Mouse (Mus musculus) retina, adult 2 months (tissue): Measurements from ENCODE around the gene Camkk2.

Experiments used
- DNase-seq: peaks from one replicate; pipeline ENCODE4 v3.0.0-alpha.2; 2012; ENCODE audit warnings: low read depth, low spot score

Camkk2 gene

DNA sequence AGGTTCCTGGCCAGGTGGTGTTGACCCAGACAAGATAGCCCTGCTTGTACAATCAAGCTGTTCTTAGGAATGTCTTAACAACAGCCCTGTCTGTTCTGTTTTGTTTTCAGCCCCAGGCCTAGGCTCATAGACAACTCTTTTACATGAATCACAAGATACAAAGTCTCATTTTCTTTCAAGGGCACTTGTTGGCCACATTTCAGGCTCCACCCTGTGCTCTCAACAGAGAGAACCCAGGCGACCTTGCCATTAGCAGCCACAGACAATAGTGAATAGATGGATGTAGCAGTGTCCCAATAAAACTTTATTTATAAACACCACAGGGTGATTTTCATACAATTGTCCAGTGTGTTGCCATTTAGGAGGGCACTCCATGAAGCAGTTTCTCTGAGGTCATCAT, 2.9 kb upstream of the Camkk2 start:
- no peak for DNase-seq

DNA sequence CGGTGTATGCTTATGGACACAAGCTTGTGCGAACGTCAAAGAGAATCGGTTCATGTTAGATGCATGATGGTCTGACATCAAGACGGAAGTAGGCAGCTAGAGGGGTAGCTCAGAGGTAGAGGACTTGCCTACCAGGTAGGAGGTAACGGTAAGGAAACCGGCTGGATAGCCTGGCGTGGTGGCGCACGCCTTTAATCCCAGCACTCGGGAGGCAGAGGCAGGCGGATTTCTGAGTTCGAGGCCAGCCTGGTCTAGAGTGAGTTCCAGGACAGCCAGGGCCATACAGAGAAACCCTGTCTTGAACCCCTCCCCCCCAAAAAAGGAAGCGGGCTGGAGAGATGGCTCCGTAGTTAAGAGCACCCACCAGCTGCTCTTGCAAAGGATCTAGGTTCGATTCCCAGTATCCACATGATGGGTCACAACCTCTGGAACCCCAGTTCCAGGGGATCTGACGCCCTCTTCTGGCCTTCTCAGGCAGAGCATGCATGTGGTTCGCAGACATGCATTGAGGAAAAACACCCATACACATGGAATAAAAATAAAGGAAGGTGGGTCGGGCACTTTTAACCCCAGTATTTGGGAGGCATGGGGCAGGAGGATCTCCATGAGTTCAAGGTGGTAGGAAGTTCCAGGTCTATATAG, 1.7 kb upstream of the Camkk2 start:
- DNase-seq, result no peak

DNA sequence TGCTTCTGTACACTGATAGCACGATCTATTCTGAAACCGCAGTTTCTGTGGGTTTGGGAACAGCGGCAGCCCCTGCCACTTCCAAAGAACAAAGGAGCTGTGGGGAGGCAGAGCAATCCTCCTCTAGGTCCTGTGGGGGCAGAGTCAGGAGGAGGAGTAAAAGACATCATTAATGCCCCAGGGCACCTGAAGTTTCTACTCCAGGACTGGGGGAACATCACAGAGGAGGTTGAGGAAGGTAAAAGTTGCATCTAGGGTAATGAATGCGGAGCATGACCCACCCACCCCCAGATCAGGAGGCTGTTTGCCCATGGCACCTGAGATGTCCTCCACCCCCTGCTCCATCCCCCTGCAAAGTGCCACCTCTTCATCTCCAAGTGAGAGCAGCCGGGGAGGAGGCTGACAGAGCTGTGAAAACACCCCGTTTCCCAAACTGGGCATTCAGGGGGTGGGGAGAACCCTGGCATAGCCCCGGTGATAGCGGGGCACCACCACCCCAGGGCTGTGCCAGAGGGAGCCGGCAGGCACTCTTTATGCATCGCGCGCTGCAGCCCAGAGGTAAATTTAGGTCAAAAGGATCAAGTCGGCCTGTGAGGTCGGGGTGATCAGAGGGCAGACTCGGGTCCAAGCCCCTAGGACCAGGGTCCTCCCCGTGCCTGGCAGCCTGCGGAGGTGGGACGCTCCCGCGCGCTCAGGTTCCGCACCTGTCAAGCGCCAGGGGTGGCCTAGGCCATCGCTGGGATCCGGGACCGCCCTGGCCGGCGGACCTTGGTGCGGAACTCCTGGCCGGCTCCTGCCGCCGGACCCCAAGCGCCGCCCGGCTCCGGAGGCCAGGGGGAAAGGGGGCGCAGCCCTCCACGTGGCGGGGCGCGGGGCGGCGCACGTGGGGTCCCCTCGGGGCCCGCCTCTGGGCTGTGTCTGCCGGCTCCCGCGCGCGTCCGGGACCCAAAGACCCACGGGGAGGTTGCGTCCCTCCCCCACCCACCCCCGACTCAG, 680 bp downstream of the Camkk2 start:
- no peak for DNase-seq

DNA sequence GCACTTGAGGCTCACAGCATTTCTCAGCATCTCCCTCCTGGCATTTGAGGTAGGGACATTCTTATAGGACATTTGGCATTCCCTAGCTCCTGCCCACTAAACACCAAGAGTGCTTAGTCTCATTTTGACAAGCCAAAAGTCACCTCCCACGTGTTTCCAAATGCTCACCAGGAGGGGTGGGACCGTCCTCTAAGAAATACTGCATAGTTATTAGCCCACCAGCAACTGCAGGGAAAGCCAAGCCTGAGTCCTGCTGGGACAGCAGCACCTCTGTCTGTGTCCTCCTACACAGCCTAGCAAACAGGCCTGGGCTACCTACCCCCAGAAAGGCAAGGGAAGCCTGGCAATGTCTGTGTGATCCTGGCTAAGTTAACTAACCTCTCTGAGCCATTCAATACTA, 1.9 kb downstream of the Camkk2 start:
- no peak for DNase-seq

DNA sequence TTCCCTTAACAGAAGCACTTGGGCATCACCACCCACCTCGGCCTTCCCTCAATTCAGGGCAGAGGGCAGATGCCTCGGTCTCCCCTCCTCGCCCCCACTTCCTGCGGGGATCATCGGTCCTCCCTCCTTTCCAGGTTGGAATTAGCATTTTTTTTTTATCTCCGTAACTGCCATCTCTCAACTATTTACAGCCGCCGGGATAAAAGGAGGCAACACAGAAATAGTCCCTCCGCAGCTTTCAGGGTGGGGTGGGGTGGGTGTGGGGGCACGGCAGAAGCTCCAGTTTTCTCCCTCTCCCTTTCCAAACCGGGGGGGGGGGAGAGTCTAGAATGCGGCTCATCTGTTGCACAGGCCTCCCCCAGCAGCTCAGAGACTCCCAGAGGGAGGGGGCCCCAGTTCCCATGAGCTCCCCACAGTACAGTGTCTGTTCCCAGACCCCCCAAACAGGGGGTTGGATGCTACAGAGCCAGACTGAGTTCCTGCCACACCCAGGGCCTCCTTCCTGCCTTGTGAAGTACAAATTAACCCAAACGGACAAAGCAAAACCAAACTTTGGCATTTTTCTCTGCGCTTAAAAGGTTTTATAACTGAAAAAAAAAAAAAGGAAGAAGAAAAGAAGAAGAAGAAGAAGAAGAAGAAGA, 3.4 kb downstream of the Camkk2 start:
- DNase-seq, result no peak

DNA sequence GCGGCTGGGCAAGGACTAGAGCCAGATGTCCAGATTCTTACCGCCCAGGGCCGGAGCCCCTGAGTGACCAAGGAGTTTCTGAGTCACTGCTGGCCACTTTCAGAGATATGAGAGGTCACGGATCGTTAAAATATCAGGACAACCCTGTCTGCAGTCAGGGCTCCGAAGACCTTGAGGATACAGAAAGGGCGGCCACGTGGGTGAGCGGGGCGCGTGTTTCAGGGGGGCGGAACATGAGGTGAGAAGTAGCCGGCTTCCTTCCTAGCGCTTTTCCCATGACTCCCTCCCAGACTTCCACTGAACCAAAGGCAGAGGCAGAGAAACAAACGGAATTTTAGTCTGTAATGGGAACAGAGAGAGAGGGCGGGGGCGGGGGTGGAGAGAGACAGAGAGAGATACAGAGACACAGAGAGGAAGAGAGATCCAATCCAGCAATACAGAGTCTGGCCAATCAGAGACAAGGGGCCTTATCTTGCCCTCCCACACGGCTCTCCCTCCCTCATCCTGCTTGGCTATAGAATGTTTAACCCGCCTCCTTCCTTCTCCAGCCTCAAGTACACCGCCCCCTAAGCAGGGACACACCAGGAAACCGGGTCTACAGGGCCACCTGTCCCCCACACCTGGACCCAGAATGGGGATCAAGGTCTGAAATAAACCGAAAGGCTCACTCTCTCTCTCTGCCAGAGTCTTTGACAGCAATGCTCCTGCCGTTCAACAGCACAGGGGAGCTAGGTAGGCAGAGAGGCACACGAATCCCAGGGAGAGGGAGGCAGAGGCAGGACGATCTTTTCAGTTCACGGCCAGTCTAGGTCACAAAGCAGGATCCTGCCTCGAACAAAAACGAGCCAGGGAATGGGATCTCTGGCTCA, 4.2 kb downstream of the Camkk2 start:
- DNase-seq, result no peak

DNA sequence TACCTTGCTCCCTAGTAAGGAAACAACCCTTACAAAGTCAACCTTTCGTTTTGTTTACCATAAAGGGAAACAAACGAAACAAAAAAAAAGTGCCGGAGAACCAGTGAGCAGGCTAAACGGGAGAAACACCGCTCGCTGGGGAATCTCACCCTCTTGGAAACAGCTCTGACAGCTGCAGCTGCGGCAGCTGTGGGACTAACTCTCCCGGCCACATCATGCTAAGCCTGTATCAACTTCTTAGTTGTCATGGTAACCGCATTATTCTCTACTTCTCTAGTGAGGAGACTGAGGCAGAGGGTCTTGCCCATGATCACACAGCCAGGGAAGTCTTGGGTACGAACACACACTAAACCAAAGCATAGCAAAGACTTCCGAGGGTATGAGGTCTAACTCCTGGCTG, 5.5 kb downstream of the Camkk2 start:
- no peak for DNase-seq

DNA sequence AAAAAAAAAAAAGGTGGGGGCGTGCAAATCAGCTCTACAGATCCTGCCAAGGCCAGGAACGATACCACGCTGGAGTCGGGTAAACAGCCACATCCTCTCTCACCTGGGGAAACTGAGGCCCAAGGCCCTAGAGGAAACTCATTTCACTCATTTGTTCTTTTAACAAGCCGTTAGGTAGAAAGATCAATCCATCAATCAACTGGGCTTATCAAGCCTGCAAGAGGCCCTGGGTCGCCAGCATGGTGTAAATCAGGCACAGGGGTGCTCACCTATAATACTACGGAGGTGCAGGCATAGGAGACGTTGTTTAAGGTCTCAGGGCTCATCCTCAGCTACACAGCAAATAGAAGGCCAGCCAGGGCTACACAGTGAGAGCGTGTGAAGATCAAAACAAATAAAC, 7.8 kb downstream of the Camkk2 start:
- no peak for DNase-seq

DNA sequence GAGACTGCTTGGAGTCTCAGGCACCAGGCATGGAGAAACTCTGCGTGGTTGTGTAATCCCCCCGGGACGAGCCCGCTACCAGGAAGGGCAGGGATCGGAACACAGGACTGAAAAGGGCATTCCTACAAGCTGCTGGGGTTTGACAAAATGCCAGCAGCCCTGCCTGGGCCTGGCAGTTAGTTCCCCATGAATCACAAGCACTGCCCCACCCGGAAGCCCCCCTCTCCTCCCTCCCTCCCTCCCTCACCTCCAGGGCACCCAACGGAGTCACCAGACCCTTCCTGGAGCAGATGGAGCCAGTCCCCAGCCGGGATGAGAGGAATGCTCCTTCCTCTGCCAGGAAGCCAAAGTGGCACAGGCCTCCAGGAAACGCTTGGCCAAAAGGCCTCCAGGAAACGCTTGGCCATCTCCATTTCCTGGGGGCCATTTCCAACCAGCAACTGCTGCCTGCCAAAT, 8.4 kb downstream of the Camkk2 start:
- DNase-seq, result no peak

DNA sequence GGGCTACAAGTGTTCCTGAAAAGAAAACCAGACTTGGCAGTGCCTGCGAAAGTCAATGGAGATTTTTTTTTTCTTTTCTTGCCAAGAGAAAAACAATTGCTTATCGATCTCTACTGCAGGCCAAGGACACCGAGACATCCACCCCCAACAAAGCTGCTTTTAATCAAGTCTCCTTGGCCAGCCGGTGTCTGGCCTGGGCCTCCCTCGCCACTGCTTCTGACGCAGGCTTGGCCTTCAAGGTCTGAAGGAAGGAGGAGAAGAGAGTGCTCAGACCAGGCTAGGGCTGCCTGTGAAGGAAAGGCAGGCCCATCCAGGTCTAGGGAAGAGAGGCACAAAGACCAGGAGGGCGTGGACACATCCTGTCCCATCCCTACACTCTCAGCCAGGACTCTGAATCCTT, 8.9 kb downstream of the Camkk2 start:
- DNase-seq, result no peak

DNA sequence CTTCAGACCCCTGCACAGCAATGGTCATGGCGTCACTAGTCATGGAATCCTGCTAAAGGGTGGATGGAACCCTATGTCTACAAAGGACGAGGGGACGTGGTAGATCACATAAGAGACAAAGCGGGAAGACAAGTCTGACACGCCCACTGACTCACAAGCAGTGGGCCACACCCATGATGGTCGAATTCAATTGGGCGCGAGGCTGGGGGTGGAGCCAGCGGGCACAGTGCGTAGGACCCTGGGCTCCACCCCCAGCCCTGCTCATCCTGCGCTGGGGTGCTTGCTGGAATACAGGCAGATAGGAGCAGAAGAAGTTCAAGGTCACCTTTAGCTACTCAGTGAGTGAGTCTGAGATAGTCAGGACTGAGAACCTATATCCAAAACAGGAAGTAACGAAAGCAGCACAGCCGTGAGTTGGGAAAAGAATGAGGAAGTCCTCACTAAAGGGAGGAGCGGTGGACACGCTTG, 10.1 kb downstream of the Camkk2 start:
- no peak for DNase-seq

DNA sequence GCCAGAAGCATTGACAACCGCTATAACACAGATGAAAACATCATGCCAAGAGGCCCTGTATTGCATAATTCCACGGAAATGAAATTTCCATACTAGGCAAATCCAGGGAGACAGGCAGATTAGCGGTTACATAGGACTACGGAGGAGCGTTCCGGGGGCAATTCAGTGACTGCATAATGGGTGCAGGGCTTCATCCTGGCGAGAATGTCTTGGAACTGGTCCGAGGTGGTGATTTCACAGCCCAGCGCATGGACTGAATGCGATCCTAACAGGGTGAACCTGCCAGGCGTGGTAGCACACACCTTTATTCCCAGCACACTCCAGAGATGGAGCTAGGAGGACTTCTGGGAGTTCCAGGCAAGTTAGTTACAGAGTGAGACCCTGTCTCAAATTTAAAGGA, 11.9 kb downstream of the Camkk2 start:
- no peak for DNase-seq

DNA sequence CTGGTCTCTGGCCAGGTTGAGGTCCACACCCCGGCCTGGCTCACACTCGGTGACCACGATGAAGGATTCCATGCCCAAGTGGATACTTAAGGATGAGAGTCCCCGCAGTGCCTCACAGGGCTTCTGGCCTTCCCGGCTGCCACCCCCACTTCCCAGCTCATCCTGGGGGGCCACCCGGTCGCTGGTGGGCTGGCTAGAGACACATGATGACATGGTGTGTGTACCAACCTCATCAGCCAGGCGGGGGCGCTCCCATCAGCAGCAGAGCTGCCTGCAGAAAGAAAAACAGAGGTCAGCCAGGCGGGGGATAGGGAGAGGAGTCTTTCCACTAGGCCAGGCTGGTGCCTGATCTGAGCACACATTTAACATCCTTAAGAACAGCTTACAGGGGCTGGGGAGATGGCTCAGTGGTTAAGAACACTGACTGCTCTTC, 15.2 kb downstream of the Camkk2 start:
- no peak for DNase-seq

DNA sequence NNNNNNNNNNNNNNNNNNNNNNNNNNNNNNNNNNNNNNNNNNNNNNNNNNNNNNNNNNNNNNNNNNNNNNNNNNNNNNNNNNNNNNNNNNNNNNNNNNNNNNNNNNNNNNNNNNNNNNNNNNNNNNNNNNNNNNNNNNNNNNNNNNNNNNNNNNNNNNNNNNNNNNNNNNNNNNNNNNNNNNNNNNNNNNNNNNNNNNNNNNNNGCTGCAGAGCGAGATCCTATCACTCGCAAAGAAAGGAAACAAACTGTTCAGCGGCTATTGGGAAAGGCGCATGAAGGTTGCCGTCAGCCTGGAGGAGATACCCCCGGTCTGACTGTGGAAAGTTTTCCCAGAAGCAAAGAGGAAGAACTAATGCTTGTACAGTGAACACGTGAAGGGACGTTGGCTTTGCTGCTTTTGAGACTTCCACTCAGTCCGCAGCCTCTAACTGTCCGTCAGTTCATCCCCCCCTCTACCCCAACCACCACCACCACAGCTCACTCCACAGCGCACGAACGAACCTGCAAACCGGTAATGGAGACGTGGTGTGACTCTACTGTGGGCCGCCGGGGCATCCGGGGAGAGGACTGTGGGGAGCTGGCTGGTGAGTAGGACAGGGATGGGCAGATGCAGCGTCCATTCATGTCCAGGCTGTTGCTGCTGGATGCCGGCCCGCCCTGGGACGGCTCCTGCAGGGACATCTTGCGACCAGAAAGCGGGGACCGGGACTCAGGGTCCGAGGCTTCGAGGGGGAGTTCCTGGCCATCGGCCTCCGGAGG, 15.8 kb downstream of the Camkk2 start:
- no peak for DNase-seq

DNA sequence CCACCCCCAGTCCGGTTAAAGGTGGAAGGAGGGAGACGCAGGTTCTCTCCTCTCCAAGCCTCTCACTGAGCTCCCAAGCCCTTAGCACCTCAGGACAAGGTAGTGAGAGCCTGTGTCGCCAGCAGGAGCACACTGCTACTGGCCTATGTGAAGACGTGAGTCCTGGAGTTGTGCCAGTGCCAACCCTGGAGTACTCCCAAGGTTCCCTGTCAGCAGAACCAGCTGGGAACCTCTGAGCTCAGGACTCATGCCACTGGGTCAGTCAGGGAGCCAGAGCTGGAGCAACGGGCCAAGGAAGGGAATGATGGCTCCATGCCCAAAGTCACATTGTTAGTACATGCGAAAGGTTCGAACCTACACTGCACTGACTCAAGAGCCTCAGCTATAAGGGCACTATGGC, 22.5 kb downstream of the Camkk2 start:
- no peak for DNase-seq

DNA sequence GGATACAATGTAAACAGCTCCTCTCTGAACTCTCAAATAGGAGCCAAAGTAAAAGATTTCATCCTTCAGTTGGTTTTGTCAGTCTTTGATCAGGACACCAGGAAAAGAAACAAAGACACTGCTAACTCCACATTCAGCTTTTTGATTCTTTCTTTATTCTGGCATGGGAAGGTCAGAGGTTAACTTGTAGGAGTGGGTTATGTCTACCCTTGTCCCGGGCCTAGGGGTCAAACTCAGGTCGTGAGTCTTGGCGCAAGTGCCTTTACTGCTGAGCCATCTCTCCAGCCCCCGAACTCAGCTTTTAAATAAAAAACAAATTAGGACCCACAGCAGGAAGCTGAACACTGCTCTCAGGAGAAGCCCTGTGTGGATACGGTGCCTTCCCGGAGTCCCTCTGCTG, 23.1 kb downstream of the Camkk2 start:
- no peak for DNase-seq

DNA sequence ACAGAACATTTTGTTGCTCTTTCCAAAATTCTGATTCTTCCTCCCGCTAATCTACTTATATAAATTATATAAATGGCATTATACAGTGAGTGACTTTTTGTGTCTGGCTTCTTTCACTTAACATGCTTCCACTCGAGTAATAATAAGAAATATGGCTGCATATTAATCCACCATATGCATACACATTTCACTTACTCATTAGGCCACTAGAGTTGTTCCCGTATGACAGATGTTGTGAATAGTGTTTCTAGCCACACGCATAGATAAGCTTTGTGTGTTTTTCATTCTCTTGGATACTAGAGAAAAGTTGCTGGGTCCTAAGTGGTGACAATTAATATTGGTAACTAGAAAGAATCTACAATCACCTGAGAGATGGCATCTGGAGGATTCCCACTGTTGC, 23.6 kb downstream of the Camkk2 start:
- no peak for DNase-seq

DNA sequence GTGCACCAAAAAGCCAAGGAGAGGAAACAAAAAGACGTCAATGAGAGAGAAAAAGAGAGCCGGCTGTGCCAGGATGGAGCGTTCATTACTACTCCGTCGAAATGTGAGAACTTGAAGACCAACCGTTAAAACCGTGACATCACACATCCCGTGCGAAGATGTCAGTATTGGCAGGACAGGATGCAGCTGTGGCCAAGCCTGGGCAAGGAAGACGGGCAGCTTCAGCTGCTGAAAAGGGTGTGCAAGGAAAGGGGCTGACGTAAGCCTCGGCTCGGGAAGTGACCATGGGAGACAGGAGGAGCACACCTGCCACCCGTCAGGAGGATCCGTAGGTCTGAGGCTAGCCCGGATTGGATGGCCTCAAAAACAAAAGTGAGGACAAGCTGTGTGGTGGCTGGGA, 24.7 kb downstream of the Camkk2 start:
- DNase-seq, result no peak

DNA sequence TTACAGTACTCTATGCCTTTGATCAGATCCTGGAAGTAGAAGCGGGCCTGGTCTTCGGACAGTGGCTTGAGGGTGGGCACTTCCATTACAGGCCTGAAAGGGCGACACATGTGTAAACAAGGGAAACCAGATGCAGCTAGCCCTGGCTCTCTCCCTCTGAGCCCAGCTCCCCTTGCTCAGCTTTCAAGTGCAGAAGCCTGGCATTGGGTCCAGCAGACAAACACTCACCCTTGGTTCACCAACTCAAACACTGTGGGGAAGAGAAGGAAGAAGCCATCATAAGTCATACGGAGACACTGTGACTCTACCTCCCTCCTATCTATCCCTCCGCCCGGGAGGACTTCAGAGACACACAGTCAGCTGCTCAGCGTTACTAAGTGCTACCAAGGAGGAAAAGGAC, 31.3 kb downstream of the Camkk2 start:
- no peak for DNase-seq

DNA sequence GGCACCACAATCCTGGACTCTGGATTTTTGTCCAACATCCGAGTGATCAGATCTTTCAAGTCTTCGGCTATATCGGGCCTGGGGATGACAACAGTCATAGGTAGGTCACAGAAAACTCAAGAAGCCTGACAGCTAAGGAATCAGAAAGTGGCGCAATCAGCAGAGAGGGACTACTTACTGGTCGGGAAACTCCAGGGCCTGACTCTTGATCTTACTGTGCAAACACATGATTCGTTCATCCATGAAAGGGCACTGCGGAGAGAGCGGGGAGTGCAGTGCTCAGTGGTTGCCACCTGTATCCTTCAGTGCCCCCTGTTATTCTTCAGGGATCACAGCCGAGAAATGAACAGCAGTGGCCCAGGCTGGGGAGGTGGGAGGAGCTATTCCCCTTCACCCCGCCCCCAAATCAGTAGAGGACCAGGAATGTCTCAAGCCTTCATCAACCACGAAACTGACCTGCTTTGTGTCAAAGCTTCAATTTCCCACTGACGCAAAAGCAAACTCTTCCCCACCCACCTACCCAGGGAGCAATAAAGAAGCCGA, 35.3 kb downstream of the Camkk2 start:
- no peak for DNase-seq
